Mouse (Mus musculus) gastrocnemius, postnatal 25 days (tissue): ENCODE results near the gene Dock10. TPM values are rescaled to one million over a fixed set of nuclear protein-coding genes. Genes with fewer than 3 reads are reported as not detected.

Experiments
- DNase-seq: peaks from one replicate; pipeline ENCODE4 v3.0.0; 2022
- total RNA-seq, 2 experiments: library from RNA; stranded (reverse); gene quantifications; 1 replicate in 1 of 2; 2 replicates in 1 of 2; pipeline ENCODE4 v1.2.3; 2021

Gene Dock10
- total RNA-seq, 2 experiments from 2014 or later, result 4.0 to 4.2 TPM

- DNase-seq, result no peak
These were observed 101.9 kb downstream of the Dock10 start for GRCm38 (mm10) chr1:80656389-80656788.

DNA sequence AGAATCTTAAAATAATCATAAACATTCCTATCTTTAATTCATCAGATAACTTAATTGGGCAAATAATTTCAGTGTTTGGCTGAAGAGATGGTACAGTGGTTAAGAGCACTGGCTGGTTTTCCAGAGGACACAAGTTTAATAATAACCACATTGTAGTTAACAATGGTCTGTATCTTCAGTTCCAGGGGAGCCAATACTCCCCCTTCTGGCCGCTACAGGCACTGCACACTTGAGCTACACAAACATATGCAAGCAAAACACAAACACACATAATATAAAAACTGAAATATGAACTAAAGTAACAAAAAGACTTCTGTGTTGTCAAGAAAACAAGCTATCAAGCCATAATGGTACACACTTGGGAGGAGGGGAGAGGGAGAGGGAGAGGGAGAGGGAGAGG lies 102.5 kb downstream of the Dock10 start:
- no peak for DNase-seq

GRCm38 (mm10) chr1:80655195-80655594 lies 103.1 kb downstream of the Dock10 start:
- DNase-seq, result no peak

DNA sequence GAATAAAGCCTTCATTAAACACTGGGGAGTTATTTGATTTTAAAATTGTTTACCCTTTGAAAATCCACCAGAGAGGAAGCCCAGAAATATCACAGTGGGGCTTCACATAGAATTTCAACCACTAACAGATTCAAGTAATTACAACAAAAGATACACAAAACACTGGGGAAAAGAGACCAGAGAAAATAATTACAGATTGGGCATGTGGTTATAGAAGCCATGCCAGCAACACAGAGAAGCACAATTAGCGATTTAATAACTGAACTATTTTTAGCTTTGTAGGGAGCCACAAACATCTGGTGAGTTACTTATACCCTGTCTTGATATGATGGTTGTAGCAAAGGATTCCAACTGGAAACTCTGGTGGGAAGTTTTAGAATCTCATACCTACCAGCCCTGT lies 104.2 kb downstream of the Dock10 start:
- DNase-seq, result no peak

DNA sequence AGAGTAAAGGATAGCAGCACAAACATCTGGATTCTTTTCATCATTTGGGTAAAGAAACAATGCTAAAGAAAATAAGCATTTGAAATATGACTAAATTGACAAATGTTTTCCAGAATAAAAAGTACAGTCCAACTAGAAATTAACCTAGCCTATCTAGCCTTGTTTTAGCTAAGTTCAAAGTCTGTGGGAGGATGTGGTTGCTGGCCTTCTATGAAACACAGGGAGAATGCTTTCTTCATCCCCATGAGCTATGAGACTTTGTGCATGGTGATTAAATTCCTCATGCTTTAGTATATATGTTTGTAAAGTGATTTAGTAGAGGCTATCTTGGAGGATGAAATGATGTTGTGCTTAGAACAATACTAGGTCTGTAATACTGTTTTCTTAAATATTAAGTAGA lies 105.5 kb downstream of the Dock10 start:
- DNase-seq, result no peak

DNA sequence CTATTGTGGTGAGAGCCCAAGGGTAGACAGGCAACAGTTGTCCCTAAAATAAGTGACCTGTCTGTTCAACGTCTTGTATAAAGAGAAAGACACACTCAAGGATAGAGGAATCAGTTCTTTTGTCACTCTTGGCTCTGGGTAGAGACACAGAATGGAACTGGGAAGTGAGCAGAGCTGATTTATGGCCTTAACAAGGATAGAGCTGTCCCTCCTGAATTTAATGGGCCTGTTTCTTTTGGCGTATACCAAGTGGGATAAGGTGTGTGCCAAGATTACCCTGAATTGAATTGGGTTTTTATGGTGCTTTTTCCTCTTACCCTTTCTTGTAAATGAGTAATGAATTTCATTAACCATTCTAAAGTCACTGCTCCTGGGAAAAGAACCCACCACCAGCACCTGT lies 106.2 kb downstream of the Dock10 start:
- no peak for DNase-seq

- DNase-seq, result no peak
These were observed 111.7 kb downstream of the Dock10 start for GRCm38 (mm10) chr1:80646602-80647001.

GRCm38 (mm10) chr1:80643866-80644451 lies 114.4 kb downstream of the Dock10 start:
- DNase-seq, result no peak

DNA sequence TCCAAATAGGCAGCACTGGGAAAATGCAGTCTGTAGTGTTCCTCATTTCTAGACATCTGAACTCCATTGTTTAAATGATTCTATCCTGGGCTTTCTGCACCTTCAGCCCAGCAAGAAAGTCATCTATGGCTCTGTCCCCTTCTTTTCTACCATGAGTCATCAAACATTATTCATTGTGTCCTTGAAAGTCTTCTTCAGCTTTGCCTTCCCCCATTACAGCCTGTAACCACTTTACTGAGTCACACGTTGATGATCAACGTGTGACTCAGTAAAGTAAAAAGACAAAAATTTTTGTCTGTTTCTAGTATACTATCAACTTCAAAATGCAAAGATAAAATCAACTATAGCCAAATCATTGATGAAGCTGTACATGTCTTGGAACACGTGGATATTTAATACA lies 116.5 kb downstream of the Dock10 start:
- no peak for DNase-seq

DNA sequence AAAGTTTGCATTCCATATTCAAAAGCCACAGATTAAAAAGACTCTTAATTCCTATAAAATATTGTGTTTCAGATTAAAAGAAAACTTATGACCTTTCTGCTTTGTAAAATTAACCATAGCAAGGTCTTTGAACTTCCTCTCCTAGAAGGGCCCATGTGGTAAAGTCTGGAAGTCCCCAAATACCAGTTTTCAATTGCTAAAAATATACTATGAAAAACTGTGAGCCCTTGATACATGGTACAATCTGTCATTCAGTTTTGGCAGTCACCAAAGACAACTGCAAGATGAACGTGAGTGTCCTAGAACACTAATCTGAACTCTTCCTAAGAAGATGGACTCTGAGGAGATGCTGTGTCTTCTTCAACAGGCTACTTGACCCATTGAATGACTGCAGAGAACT lies 117.0 kb downstream of the Dock10 start:
- no peak for DNase-seq

DNA sequence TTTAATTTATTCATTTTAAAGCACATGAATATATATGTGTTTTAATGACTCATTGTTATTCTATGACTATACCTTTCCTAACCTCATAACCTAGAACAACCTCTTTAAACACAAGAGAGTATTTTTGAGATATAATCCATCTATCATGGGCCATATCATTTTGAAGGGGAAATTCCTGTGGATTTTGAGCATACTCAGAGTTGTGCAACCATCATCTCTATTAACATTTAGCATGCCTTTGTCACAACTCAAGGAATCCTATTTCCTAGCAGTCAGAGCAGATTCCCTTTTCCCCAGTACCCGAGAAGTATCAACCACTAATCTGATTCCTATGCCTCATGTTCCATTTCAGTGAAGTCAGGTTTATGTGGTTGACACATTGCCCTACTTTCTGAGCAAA lies 118.8 kb downstream of the Dock10 start:
- DNase-seq, result no peak

GRCm38 (mm10) chr1:80637214-80637705 lies 121.1 kb downstream of the Dock10 start:
- DNase-seq, result peak; percentile 27

DNA sequence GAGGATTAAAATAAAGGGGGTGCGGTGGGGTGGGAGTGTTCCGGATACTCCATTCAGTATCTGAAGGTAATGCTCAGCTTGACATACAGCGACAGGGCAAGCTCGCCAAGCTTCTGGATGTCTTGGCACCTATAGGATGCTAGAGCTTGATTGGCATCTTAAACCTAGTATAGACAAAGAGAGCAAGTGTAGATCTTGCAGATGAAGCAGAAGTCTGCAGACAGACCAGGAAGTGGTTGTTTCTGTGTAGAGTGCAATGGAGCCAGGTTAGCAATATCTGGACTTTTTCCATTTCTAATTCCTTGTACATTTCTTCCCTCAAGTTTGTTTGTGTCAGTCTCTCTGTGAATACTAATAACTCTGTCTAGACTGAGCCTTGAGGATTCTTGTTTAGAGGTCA lies 122.5 kb downstream of the Dock10 start:
- no peak for DNase-seq

GRCm38 (mm10) chr1:80633536-80633935 lies 124.8 kb downstream of the Dock10 start:
- DNase-seq, result no peak

DNA sequence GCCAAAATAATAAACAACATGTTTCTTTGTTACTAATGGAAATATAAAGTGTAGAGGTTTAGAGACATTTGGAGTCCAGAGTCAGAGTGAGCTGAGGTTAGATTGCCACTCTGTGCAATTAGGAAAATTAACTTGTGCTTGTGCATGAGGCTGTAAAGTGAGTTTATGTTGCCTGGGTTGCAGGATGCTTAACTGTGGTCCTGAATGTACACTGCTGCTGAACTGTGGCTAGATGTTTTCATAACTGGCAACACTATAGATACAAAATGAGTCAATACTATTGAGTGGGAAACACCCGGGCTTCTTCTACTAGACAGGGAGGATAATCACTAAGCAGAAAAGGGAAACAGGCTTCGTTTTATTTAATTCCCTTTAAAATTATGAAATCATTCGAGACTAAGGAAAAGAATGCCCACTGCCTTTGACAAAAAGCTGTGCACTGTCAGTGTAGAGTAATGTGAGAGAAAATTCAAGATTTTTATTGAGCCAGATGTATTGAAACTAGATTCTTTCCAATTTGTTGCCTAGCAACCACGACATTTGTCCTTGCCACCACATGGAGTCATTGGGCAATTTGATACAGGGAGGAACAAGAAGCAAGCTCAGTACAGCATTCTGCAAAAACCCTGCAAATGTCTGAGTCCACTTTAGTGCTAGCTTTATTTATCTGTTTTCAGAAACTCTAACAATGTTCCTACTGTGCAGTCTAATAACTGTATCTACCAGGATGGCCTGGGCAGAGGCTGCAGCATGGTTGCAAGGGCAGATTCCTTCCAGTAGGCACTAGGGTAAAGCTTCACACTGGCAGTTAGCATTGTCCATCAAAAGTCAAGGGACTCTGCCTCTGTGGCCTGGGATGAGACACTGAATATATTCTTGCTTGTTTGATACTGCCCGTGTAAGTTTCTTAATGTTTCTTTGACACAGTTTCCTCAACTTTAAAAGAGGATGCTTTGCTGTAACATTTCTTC lies 127.9 kb downstream of the Dock10 start:
- DNase-seq, result no peak

DNA sequence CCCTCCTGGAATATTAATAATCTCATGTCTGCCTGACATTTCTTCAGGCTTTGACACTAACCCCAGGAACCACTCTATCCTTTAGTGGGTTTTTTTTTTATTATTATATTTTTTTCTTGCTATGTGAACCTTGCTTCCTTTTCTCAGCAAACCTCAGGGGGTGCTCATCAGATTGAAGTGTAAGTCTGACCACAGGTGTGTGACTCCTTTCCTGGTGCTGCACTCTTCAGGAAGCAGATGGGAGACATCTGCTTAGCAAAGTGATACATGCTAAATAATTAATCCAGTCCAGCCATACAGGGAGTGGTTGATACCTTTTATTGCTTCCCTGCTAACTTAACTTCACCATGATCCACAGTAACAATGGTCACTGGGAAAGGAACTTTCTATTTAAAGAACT lies 130.3 kb downstream of the Dock10 start:
- DNase-seq, result no peak

DNA sequence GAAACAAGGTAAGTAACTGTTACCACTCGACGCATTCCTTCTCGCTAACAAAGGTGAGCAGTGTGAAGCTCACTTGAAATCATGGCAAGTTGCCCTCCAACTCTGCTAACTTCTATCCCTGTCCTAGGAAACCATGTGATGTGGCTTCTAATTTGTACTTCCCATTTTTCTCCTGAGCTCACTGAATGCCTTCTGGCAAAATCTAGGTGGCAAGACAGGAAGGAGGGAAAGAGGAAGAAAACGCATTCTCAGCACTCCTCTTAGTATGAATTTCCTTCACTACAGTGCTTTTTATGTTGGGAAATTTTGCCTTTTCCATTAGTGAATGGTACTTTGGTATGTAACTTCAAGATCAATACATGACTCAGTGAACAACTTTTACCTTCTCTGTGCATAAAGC lies 131.5 kb downstream of the Dock10 start:
- no peak for DNase-seq

DNA sequence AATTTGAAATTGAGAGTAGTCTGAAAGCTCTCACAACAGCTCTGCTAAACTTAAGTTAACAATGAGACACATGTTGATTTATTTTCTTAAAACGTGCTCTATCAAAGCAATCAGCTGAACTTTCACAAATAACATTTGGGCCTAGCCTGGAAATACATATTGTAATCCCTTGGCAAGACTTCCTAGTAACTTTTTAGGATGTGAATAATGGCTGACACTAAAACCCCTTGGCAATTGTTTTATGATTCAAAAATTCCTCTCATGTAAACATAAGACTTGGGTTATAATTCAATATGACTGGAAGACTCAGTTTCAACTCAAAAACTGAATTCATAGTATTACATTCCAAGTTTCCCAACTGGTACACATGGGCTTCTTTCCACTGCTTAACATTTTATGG lies 133.0 kb downstream of the Dock10 start:
- DNase-seq, result no peak

DNA sequence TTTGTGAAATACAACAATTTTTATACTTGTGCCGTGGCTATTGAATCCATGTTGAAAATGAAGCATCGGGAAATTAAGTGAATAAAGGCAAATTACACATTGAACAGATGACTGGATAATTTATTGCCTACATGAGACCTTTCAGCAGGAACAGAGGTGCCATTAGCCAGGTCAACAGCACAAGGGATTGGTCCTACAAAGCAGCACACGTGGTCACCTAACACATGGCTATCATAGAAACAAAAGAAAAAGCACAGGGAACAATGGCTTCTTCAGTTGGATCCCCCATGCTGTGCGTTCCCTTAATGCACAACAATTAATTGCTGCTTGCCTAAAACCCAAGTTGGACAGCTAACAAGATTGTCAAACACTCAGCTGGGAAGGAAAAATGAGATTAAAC lies 133.8 kb downstream of the Dock10 start:
- DNase-seq, result no peak

GRCm38 (mm10) chr1:80622646-80623045 lies 135.7 kb downstream of the Dock10 start:
- DNase-seq, result no peak

DNA sequence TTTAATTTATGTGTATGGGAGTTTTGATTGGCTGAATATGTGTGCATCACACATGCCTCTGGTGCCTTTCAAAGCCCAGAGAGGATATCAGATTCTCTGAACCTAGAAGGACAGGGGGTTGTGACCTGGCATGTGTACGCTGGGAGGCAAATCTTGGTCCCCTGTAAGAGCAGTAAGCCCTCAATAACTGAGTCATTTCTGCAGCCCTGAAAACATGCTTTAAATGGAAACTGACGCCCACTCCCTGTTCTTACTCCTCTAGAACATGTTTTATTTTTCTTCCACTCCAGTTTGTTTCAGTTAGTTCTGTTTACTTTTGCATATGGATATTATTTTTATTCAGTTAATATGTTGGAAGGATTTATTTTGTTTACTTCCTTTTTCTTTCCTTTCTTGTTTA lies 139.2 kb downstream of the Dock10 start:
- DNase-seq, result peak; percentile 11

DNA sequence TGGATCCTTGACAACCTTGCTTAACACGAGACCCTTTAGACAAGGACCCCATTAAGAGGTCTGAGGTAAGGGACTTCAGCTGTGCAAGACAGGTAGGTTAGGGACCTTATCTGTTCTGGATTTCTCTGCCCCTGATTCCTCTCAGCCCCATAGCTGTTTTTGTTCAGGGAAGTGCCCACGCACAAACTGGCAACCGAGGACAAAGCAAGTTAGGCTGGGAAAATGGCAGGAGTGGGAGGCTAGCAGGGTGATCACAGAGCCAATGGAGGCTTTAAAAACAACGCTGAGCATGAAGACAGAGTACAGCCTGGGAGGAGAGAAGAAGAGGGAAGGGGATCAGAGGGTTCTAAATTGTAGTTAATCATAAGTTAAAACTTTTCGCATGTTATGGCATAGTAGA lies 141.7 kb downstream of the Dock10 start:
- no peak for DNase-seq

GRCm38 (mm10) chr1:80614750-80615149 lies 143.6 kb downstream of the Dock10 start:
- DNase-seq, result no peak
